Mouse (Mus musculus) forebrain, embryonic 15.5 days (tissue): Measurements from ENCODE around the gene Taok3. TPM values are rescaled to one million over a fixed set of nuclear protein-coding genes. Genes with fewer than 3 reads are reported as not detected.
A peak's percentile ranks its signal among the peaks of the same experiment; 100 is the strongest.

ENCODE experiments used
- ATAC-seq: fragments of 200-750 bp; cut with Nextera tagmentation; replicated peaks from 2 replicates; pipeline ENCODE4 v1.8.0; 2017; ENCODE audit warnings: mild to moderate bottlenecking, moderate TSS enrichment, moderate library complexity
- H3K27ac ChIP-seq: fragments of 300-500 bp; sonication (generic); replicated peaks from 2 replicates; pipeline ENCODE4 v1.5.1; 2015; ENCODE audit warnings: mild to moderate bottlenecking, inconsistent platforms
- H3K27me3 ChIP-seq: fragments of 300-500 bp; sonication (generic); 2 replicates; pipeline ENCODE4 v1.6.1; 2015; ENCODE audit warnings: inconsistent platforms
- H3K36me3 ChIP-seq: fragments of 300-500 bp; sonication (generic); 2 replicates; pipeline ENCODE4 v1.6.1; 2015; ENCODE audit warnings: mild to moderate bottlenecking, inconsistent platforms
- H3K4me1 ChIP-seq: fragments of 300-500 bp; sonication (generic); 2 replicates; pipeline ENCODE4 v1.6.1; 2015; ENCODE audit warnings: inconsistent platforms
- H3K4me2 ChIP-seq: fragments of 300-500 bp; sonication (generic); replicated peaks from 2 replicates; pipeline ENCODE4 v1.6.1; 2015; ENCODE audit warnings: mild to moderate bottlenecking, inconsistent platforms
- H3K4me3 ChIP-seq: fragments of 300-500 bp; sonication (generic); 2 replicates; pipeline ENCODE4 v1.5.1; 2015; ENCODE audit warnings: mild to moderate bottlenecking, inconsistent platforms
- H3K9ac ChIP-seq: fragments of 300-500 bp; sonication (generic); replicated peaks from 2 replicates; pipeline ENCODE4 v1.6.1; 2015; ENCODE audit warnings: mild to moderate bottlenecking, inconsistent platforms
- H3K9me3 ChIP-seq: fragments of 300-500 bp; sonication (generic); 2 replicates; pipeline ENCODE4 v1.6.1; 2016; ENCODE audit warnings: inconsistent platforms
- WGBS: fragments of 180-500 bp; shearing (Covaris S2); methylation state at CpG from one replicate; pipeline ENCODE4 v1.1.7; 2015; ENCODE audit warnings: mixed read lengths; 5-methylcytosine and 5-hydroxymethylcytosine counted together
- polyA plus RNA-seq: library from polyadenylated mRNA; unstranded; fragments of >200 nt; fragmentation: Nextera tagmentation; extraction: Ambion mirVana; gene quantifications from 2 replicates; pipeline ENCODE4 v1.2.1, GENCODE M21; 2015

The Taok3 gene
- polyA plus RNA-seq, 1 experiment from 2014 or later, result 51.7 TPM

DNA sequence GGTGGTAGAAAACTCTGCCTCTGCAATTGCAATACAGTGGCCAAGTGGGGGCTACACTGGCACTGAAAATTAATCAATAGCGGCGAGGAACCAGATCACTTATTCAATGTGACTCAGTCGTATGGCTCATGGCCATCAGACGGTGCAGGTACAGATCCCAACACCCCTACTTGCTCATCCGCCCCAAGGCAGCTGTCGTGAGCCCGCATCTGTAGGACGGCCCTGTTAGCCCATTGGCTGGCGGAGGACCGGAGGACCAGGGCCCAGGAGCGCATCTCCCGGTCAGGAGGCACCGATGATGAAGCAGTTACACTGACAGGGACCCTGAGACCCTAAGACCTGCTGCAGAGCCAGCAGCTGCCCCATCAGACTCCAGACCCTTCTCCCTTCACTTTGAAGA, 11.2 kb upstream of the Taok3 start:
- H3K36me3 ChIP-seq, result peaks cover 68% of the 10 kb centered on the region
- WGBS, result 95% methylated on average over 13 of the region's 13 CpGs
- no peak overlapping the region for H3K4me3 ChIP-seq
- H3K4me1 ChIP-seq, result peaks cover 8% of the 10 kb centered on the region
- no peak overlapping the region for H3K27ac ChIP-seq
- H3K9ac ChIP-seq, result no peak overlapping the region
- H3K9me3 ChIP-seq, result no peaks in the 10 kb centered on the region
- no peaks in the 10 kb centered on the region for H3K27me3 ChIP-seq
- H3K4me2 ChIP-seq, result no peak overlapping the region
- no peak for ATAC-seq

DNA sequence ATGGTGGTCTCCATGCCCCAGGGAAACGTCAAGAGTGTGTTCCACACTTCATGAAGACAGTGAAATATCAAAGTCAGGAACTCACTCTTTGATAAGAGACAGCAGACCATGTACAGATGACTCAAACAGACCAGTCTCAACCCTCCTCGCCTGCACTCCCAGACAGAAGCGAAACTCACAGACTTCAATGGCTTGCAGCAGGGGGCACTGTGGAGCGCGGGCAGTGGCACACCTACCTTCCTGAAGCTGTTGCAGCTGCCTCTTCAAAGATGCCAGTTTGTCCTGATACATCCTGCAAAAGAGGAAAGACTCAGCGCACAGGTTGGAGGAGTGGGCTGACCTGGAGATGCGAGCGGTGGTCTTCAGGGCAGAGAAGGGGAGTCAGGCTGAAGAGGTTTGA, 10.4 kb upstream of the Taok3 start:
- H3K9ac ChIP-seq, result no peak overlapping the region
- no peak overlapping the region for H3K27ac ChIP-seq
- no peaks in the 10 kb centered on the region for H3K27me3 ChIP-seq
- peaks cover 63% of the 10 kb centered on the region for H3K36me3 ChIP-seq
- H3K4me2 ChIP-seq, result no peak overlapping the region
- H3K4me3 ChIP-seq, result no peak overlapping the region
- 86% methylated on average over 8 of the region's 8 CpGs for WGBS
- H3K4me1 ChIP-seq, result peaks cover 14% of the 10 kb centered on the region
- ATAC-seq, result no peak
- H3K9me3 ChIP-seq, result no peaks in the 10 kb centered on the region

DNA sequence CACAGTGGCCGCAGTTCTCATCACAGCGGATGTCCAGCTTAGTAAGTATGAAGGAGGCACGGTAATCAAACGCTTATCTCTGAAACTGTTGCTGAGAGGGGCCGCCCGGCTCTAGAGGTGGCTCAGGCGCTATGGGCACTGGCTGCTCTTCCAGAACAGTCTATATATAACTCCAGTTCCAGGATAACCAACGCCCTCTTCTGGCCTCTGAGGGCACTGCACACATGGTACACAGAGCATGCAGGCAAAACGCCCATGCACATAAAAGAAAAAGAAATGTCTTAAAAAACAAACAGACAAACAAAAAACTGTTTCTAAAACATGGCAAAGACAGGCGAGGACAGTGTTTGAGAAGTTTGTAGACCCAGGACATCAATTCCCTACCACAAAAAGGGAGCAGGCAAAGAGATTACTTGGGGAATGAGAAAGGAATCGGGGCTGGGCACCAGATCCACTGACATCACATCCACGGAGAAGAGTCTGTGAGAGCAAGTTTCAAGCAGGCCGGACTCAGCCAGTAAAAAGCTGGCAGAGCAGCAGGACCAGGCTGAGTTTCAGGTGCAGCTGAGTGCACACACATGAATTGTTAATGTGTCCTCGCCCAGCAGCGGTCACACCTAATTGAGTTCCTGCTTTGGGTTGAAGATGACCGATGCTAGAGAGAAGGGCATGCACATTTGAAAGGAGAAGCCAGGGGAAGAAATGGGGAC, 8.7 kb upstream of the Taok3 start:
- peaks cover 13% of the 10 kb centered on the region for H3K4me1 ChIP-seq
- H3K9ac ChIP-seq, result no peak overlapping the region
- H3K4me2 ChIP-seq, result no peak overlapping the region
- H3K4me3 ChIP-seq, result no peak overlapping the region
- no peaks in the 10 kb centered on the region for H3K9me3 ChIP-seq
- no peaks in the 10 kb centered on the region for H3K27me3 ChIP-seq
- WGBS, result 91% methylated on average over 16 of the region's 16 CpGs
- ATAC-seq, result no peak
- no peak overlapping the region for H3K27ac ChIP-seq
- H3K36me3 ChIP-seq, result peaks cover 51% of the 10 kb centered on the region

DNA sequence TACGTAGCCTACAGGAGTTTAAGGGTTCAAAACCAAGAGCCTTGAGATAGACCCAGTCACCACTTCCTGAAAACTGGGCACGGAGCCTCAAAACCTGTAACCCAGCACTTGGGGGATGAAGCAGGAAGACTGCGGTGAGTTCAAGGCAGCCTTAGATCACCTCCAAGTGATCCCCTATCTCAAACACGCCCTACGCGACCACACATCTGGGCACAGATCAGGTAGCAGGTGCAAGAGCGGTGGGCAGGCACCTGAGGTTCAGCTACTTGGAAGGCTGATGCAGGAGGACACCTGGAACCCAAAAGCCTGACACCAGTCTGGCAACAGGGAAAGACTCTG, 8.2 kb upstream of the Taok3 start:
- Histone ChIP-seq H3K4me2 (no peak overlapping the region), H3K27me3 (no peaks in the 10 kb centered on the region), H3K9me3 (no peaks in the 10 kb centered on the region), H3K9ac (no peak overlapping the region), H3K4me3 (no peak overlapping the region), H3K27ac (no peak overlapping the region), H3K4me1 (peaks cover 14% of the 10 kb centered on the region), H3K36me3 (peaks cover 46% of the 10 kb centered on the region)
- 97% methylated on average over 7 of the region's 7 CpGs for WGBS
- no peak for ATAC-seq

DNA sequence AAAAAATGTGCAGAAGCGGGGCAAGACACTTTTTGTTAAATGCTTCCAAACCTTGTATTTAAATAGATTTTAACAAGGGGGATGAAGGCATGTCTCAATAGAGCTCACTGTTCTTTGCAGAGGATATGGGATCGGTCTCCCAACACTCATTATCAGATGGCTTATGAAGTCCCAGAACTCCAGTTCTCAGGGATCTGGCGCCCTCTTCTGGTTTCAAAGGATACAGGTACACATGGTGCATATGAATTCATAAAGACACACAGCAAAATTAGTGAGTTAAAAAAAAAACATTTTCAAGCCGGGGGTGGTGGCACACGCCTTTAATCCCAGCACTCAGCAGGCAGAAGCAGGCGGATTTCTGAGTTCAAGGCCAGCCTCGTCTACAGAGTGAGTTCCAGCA, 6.6 kb upstream of the Taok3 start:
- Histone ChIP-seq H3K27me3 (no peaks in the 10 kb centered on the region), H3K36me3 (peaks cover 32% of the 10 kb centered on the region), H3K9ac (no peak overlapping the region), H3K9me3 (no peaks in the 10 kb centered on the region), H3K4me2 (no peak overlapping the region), H3K27ac (no peak overlapping the region), H3K4me1 (peaks cover 14% of the 10 kb centered on the region), H3K4me3 (no peak overlapping the region)
- 90% methylated on average over 7 of the region's 7 CpGs for WGBS
- ATAC-seq, result no peak

DNA sequence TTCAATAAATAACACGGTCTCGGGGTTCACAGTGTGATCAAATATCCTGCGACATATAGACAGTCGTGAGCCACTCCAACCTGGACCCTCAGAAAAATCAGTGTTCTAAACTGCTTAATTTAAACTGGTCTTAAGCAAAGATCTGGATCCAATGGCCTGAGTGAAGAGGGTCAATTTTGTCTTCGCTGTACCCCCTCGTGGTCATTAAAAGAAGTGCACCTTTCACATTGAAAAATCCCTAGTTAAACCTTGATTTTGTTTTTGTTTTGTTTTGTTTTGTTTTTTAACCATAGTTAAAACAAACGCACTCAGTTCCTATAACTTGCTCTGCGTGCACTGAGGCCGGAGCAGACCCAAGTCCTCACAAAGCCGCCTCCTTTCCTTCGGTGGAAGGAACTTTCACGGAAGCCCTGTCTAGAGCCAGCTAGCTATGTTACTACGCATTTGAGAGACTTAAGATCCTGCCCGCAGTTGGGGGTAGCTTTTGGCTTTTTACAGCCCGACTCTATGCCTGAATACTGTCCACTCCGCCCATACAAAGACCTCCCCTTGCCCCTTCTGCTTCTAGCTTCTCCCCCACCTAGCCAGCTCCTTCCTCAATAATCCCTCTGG, 5.2 kb upstream of the Taok3 start:
- peak overlapping the region; percentile 96 for H3K4me3 ChIP-seq
- H3K4me2 ChIP-seq, result peak overlapping the region; percentile 78
- H3K9me3 ChIP-seq, result no peaks in the 10 kb centered on the region
- 5% methylated on average over 16 of the region's 16 CpGs for WGBS
- peaks cover 17% of the 10 kb centered on the region for H3K4me1 ChIP-seq
- peaks cover 19% of the 10 kb centered on the region for H3K36me3 ChIP-seq
- H3K27me3 ChIP-seq, result no peaks in the 10 kb centered on the region
- peak overlapping the region; percentile 88 for H3K27ac ChIP-seq
- ATAC-seq, result no peak
- H3K9ac ChIP-seq, result peak overlapping the region; percentile 88

DNA sequence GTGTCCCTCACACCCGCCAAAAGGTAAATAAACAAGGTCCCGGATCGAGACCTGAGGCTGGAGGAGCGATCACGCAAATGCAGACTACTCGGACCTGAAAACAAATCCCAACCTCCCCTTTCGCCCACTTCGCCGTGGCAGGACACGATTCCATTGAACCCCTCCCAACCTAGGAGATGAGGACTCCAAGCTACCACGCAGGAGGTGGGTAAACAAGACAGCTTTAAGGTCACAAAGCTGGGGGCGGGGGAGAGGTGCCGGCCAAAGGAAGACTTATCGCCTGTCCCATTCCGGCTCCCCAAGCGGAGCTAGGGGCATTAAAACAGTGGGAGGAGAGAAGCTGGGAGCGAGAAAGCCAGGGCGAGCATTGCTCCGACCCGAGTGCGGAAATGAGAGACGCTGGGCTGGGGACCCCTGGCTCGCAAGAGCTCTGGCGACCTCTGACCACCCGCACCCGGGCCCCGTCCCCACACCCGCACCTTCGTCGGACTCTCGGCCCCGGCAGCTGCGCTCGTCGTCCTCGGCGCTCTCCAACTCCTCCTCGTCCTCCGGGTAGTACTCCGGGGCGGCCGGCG, 4.6 kb upstream of the Taok3 start:
- ATAC-seq, result no peak; the same call in 1 of the 2 replicates

DNA sequence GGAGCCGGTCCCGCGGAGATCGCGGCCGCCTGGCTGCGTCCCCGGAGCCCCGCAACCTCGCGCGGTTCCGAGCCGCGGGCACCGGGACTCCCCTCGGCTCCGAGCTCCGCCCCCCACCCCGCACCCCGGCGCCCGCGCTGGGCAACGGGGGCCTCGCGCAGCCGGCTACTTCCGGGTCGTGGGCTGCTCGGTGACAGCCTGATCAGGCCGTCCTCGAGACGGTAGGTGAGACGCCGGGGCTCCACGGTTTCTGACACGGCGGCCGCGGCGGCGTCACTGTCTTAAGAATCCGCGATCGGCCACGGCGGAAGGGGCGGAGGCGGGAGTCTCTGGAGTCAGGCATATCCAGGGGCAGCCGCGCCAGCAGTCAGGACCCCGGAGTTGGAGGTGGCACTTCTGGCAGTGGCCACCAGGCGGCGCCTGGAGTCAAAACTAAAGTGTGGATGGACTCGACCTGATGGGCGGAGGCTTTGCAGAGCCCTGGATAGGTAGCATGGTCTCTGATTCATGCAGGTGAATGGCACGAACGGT, 4.0 kb upstream of the Taok3 start, which contains the start of gene Suds3:
Suds3 (minus strand) TSS at position 278 of the 531 bp plus-strand sequence.
- Histone ChIP-seq H3K36me3 (peaks cover 19% of the 10 kb centered on the region), H3K9me3 (no peaks in the 10 kb centered on the region), H3K4me1 (peaks cover 23% of the 10 kb centered on the region), H3K4me3 (peak within 1 kb of the TSS; percentile 96), H3K9ac (peak within 1 kb of the TSS; percentile 88), H3K4me2 (peak within 1 kb of the TSS; percentile 78), H3K27ac (peak within 1 kb of the TSS; percentile 88), H3K27me3 (no peaks in the 10 kb centered on the region)
- peak; percentile 88 for ATAC-seq
- under 1% methylated on average over 49 of the region's 59 CpGs for WGBS

More for the DNA sequence above, 4.6 kb upstream of the Taok3 start:
- peak overlapping the region; percentile 78 for H3K4me2 ChIP-seq
- peak overlapping the region; percentile 96 for H3K4me3 ChIP-seq
- H3K4me1 ChIP-seq, result peaks cover 17% of the 10 kb centered on the region
- H3K9ac ChIP-seq, result peak overlapping the region; percentile 88
- WGBS, result under 1% methylated on average over 41 of the region's 43 CpGs
- no peaks in the 10 kb centered on the region for H3K9me3 ChIP-seq
- peaks cover 19% of the 10 kb centered on the region for H3K36me3 ChIP-seq
- H3K27ac ChIP-seq, result peak overlapping the region; percentile 88
- H3K27me3 ChIP-seq, result no peaks in the 10 kb centered on the region

DNA sequence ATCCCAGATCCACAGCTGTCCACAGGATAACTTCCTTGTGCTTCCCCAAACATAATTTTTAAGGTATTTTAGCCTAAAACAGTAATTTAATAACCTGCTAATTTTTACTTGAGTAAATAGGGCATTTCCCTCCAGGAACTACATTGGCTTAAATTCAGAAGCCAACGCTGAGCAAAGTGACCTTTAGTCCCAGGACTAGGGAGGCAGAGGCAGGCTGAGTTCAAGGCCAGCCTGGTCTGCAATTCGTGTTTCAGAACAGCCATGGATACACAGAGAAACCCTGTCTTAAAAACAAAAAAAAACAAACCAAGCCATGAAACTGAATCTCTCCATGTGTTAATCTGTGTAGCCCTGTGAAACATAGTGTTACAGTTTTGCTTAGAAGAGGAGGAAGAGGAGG, 3.3 kb upstream of the Taok3 start:
- no peak for ATAC-seq
- no peak overlapping the region for H3K27ac ChIP-seq
- H3K9me3 ChIP-seq, result no peaks in the 10 kb centered on the region
- H3K36me3 ChIP-seq, result peaks cover 12% of the 10 kb centered on the region
- 67% methylated on average over 2 of the region's 2 CpGs for WGBS
- H3K27me3 ChIP-seq, result no peaks in the 10 kb centered on the region
- no peak overlapping the region for H3K4me3 ChIP-seq
- no peak overlapping the region for H3K9ac ChIP-seq
- H3K4me2 ChIP-seq, result no peak overlapping the region
- H3K4me1 ChIP-seq, result peaks cover 31% of the 10 kb centered on the region

DNA sequence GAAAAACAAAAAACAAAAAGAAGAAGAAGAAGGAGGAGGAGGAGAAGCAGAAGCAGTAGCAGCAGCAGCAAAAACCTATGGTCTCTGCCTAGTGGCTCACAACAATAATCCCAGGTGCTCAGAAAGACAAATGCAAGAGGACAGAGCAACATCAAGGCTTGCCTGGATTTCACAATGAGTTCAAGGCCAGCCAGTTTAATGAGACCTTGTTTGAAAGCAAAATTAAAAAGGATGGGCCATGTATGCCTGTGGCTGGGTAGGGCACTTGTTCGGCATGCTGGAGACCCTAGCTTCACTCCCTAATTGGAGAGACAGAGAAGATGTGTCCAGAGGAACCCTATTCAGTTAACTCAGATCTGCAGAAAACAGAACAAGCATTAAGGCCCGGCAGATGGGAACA, 2.7 kb upstream of the Taok3 start:
- Histone ChIP-seq H3K4me3 (no peak overlapping the region), H3K27me3 (no peaks in the 10 kb centered on the region; the same call in 1 of the 2 replicates), H3K36me3 (peaks cover 8% of the 10 kb centered on the region; the same call in 1 of the 2 replicates), H3K9me3 (no peaks in the 10 kb centered on the region), H3K9ac (no peak overlapping the region), H3K4me2 (no peak overlapping the region), H3K4me1 (peaks cover 33% of the 10 kb centered on the region), H3K27ac (no peak overlapping the region)
- 87% methylated on average over 2 of the region's 2 CpGs for WGBS
- no peak for ATAC-seq

DNA sequence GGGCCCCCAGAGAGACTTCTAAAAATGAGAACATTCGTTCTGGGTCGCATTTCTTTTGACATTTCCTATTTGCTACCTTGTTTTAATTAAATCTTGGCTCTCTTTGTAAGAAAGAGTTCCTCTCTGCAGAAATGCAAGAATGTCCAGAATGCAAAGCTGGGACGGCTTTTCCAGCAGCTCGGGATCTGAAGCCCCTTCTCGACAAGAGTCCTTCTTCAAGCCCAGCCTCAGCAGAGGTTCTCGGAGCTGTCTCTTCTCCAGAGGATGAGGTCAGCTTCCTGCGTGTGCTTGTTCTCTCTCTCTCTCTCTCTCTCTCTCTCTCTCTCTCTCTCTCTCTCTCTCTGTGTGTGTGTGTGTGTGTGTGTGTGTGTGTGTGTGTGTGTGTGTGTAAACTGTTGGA, 2.2 kb upstream of the Taok3 start:
- H3K27ac ChIP-seq, result no peak overlapping the region
- no peak overlapping the region for H3K9ac ChIP-seq
- ATAC-seq, result no peak
- no peaks in the 10 kb centered on the region for H3K9me3 ChIP-seq
- no peaks in the 10 kb centered on the region; the same call in 1 of the 2 replicates for H3K27me3 ChIP-seq
- peaks cover 33% of the 10 kb centered on the region for H3K4me1 ChIP-seq
- H3K4me3 ChIP-seq, result no peak overlapping the region
- H3K4me2 ChIP-seq, result no peak overlapping the region
- peaks cover 4% of the 10 kb centered on the region; the same call in 1 of the 2 replicates for H3K36me3 ChIP-seq
- WGBS, result 78% methylated on average over 7 of the region's 7 CpGs

DNA sequence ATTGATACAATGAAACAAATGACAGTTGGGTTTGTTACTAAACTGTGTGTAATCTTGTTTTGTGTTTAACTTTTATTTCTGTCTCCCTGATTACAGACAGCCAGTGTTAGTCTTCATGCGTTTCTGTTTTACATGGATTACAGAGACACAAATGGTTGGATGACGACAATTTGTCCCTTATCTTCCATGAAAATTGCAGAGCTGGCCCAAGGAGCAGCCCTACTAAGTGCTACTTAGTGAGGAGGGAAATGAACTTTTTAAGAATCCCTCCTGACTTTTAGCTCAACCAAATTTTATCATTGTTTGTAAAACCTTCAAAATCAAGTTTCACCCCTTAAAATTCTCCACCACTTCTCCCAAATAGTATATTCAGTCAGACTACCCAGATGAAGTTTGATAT, 1.7 kb upstream of the Taok3 start:
- no peaks in the 10 kb centered on the region; the same call in 1 of the 2 replicates for H3K27me3 ChIP-seq
- no peaks in the 10 kb centered on the region for H3K9me3 ChIP-seq
- no peaks in the 10 kb centered on the region for H3K36me3 ChIP-seq
- no peak overlapping the region for H3K9ac ChIP-seq
- peaks cover 33% of the 10 kb centered on the region for H3K4me1 ChIP-seq
- 87% methylated on average over 2 of the region's 2 CpGs for WGBS
- H3K4me3 ChIP-seq, result no peak overlapping the region
- H3K4me2 ChIP-seq, result no peak overlapping the region
- no peak overlapping the region for H3K27ac ChIP-seq
- ATAC-seq, result no peak
